Mouse (Mus musculus) gastrocnemius, postnatal 36 days (tissue): ENCODE results near the gene Tmem263. TPM values are rescaled to one million over a fixed set of nuclear protein-coding genes. Genes with fewer than 3 reads are reported as not detected.

ENCODE experiments used
- DNase-seq, 2 experiments: peaks; one replicate each; pipeline ENCODE4 v3.0.0; 2022
- intact Hi-C: fragments of 180-260 bp; cut with DNase I; formaldehyde crosslinking; loops from one replicate; pipeline ENCODE4 v1.15.1; 2025
- long read RNA-seq, 2 experiments: library from polyadenylated mRNA; stranded (forward); transcript quantifications; one replicate each; pipeline ENCODE4 v2.0.0; 2021
- total RNA-seq, 2 experiments: library from RNA; stranded (reverse); gene quantifications; 2 replicates each; pipeline ENCODE4 v1.2.3; 2021

Gene Tmem263
- 10 to 100 TPM in 1 of 2 experiments, 1 to 10 TPM in 1; 8.9 to 10.3 TPM for total RNA-seq
- long read RNA-seq, experiment 1, partial matches to known transcripts, result 0 of 4 reads
- long read RNA-seq, experiment 1, other reads (novel, unspliced or antisense), result 2 of 4 reads
- long read RNA-seq, experiment 2, transcript Tmem263-201 (3 exons, 3,616 nt), result major isoform, 9 of 10 reads
- long read RNA-seq, experiment 2, partial matches to known transcripts, result 0 of 10 reads
- long read RNA-seq, experiment 2, other reads (novel, unspliced or antisense), result 1 of 10 reads

GRCm38 (mm10) chr10:85102247-85103084 lies at the start of gene Tmem263, which contains the start of gene Fhl4:
Gene Tmem263, plus strand, starts transcription at chr10:85102627.
Gene Fhl4, minus strand, starts transcription at chr10:85102495.
- intact Hi-C loops, result no loop called here
- DNase-seq, result peak; percentile 71 to 82

- DNase-seq, result no peak
- intact Hi-C loops, result no loop called here
Measured at GRCm38 (mm10) chr10:85054876-85055275, 47.6 kb upstream of the Tmem263 start.

- intact Hi-C loops, result no loop called here
- no peak for DNase-seq
Measured at GRCm38 (mm10) chr10:85071605-85072152, 30.7 kb upstream of the Tmem263 start.

GRCm38 (mm10) chr10:85101841-85102240 lies 586 bp upstream of the Tmem263 start:
- DNase-seq, result no peak
- intact Hi-C loops, result no loop called here

GRCm38 (mm10) chr10:85103085-85103885 lies 858 bp downstream of the Tmem263 start:
- intact Hi-C loops, result no loop called here
- peak in 1 of 2 experiments; percentile 15 for DNase-seq

- intact Hi-C loops, result no loop called here
- DNase-seq, result no peak
Measured at GRCm38 (mm10) chr10:85114409-85114808, 12.0 kb downstream of the Tmem263 start.

GRCm38 (mm10) chr10:85125184-85125583 lies 22.8 kb downstream of the Tmem263 start:
- no peak for DNase-seq
- intact Hi-C loops, result no loop called here

GRCm38 (mm10) chr10:85127395-85128287 lies 25.2 kb downstream of the Tmem263 start, which contains the start of gene Mterf2:
Gene Mterf2, minus strand, starts transcription at chr10:85128027.
- intact Hi-C loops, result no loop called here
- peak; percentile 85 to 91 for DNase-seq

- DNase-seq, result no peak
- intact Hi-C loops, result no loop called here
Measured at GRCm38 (mm10) chr10:85128453-85128852, 26.0 kb downstream of the Tmem263 start.

- intact Hi-C loops, result no loop called here
- DNase-seq, result no peak
Measured at GRCm38 (mm10) chr10:85136573-85136972, 34.1 kb downstream of the Tmem263 start.

GRCm38 (mm10) chr10:85141465-85141864 lies 39.0 kb downstream of the Tmem263 start:
- no peak for DNase-seq
- intact Hi-C loops, result no loop called here

- intact Hi-C loops, result loop anchor here (1.0 kb wide), 1 partner anchor 514 kb away; no protein-coding TSS in a partner anchor
- DNase-seq, result no peak
Measured at GRCm38 (mm10) chr10:85146282-85146681, 43.9 kb downstream of the Tmem263 start.

GRCm38 (mm10) chr10:85149226-85149625 lies 46.8 kb downstream of the Tmem263 start:
- DNase-seq, result no peak
- intact Hi-C loops, result no loop called here

- intact Hi-C loops, result loop anchor here (5.0 kb wide), 1 partner anchor 38 kb away; no protein-coding TSS in a partner anchor
- DNase-seq, result peak; percentile 34 to 42
Measured at GRCm38 (mm10) chr10:85154195-85154594, 51.8 kb downstream of the Tmem263 start.

- intact Hi-C loops, result no loop called here
- DNase-seq, result no peak
Measured at GRCm38 (mm10) chr10:85157451-85157850, 55.0 kb downstream of the Tmem263 start.

GRCm38 (mm10) chr10:85159989-85160619 lies 57.7 kb downstream of the Tmem263 start:
- DNase-seq, result no peak
- intact Hi-C loops, result no loop called here

GRCm38 (mm10) chr10:85161745-85162351 lies 59.4 kb downstream of the Tmem263 start:
- DNase-seq, result no peak
- intact Hi-C loops, result no loop called here

GRCm38 (mm10) chr10:85164791-85165190 lies 62.4 kb downstream of the Tmem263 start:
- intact Hi-C loops, result no loop called here
- no peak for DNase-seq
